Mouse (Mus musculus) hindbrain, postnatal 0 days (tissue): ENCODE data around the gene Cnpy1. TPM values are rescaled to one million over a fixed set of nuclear protein-coding genes. Genes with fewer than 3 reads are reported as not detected.
A peak's percentile ranks its signal among the peaks of the same experiment; 100 is the strongest.

Source experiments
- ATAC-seq: fragments of 200-750 bp; cut with Nextera tagmentation; 2 replicates; pipeline ENCODE4 v1.8.0; 2017; ENCODE audit warnings: mild to moderate bottlenecking, moderate TSS enrichment, moderate library complexity
- DNase-seq: peaks from one replicate; pipeline ENCODE4 v3.0.0-alpha.2; 2015; ENCODE audit warnings: low spot score
- H3K27ac ChIP-seq: fragments of 300-500 bp; sonication (generic); 2 replicates; pipeline ENCODE4 v1.5.1; 2014; ENCODE audit warnings: mild to moderate bottlenecking
- H3K27me3 ChIP-seq: fragments of 300-500 bp; sonication (generic); 2 replicates; pipeline ENCODE4 v1.6.1; 2014; ENCODE audit warnings: low read length, mixed read lengths; ENCODE audit not compliant: insufficient read depth
- H3K36me3 ChIP-seq: fragments of 300-500 bp; sonication (generic); 2 replicates; pipeline ENCODE4 v1.6.1; 2014; ENCODE audit warnings: low read length, mixed read lengths; ENCODE audit not compliant: insufficient read depth
- H3K4me1 ChIP-seq: fragments of 300-500 bp; sonication (generic); 2 replicates; pipeline ENCODE4 v1.6.1; 2014; ENCODE audit warnings: antibody characterized with exemption, low read length, mixed read lengths; ENCODE audit not compliant: insufficient read depth
- H3K4me2 ChIP-seq: fragments of 300-500 bp; sonication (generic); 2 replicates; pipeline ENCODE4 v1.6.1; 2014; ENCODE audit warnings: low read depth, mild to moderate bottlenecking, low read length, moderate library complexity, mixed read lengths
- H3K4me3 ChIP-seq: fragments of 300-500 bp; sonication (generic); 2 replicates; pipeline ENCODE4 v1.5.1; 2014; ENCODE audit warnings: low read length
- H3K9ac ChIP-seq: fragments of 300-500 bp; sonication (generic); replicated peaks from 2 replicates; pipeline ENCODE4 v1.6.1; 2014; ENCODE audit warnings: mild to moderate bottlenecking, low read length, moderate library complexity, mixed read lengths
- H3K9me3 ChIP-seq: fragments of 300-500 bp; sonication (generic); 2 replicates; pipeline ENCODE4 v1.6.1; 2016; ENCODE audit warnings: low read length, mixed read lengths
- CTCF ChIP-seq: IDR thresholded peaks from 2 replicates; pipeline ENCODE4 v1.5.1; 2016; ENCODE audit warnings: antibody characterized with exemption, control low read depth, low read depth
- WGBS: fragments of 180-500 bp; shearing (Covaris S2); extraction: QIAGEN DNeasy Blood & Tissue Kit; methylation state at CpG from one replicate; pipeline ENCODE4 v1.1.7; 2014; 5-methylcytosine and 5-hydroxymethylcytosine counted together
- polyA plus RNA-seq: library from polyadenylated mRNA; unstranded; fragments of >200 nt; fragmentation: Nextera tagmentation; extraction: Ambion mirVana; gene quantifications from 2 replicates; pipeline ENCODE4 v1.2.1, GENCODE M21; 2015
- total RNA-seq: library from RNA; depleted of rRNA; stranded (reverse); fragments of >200 nt; gene quantifications from 2 replicates; pipeline ENCODE4 v1.2.3, GENCODE M21; 2014

Cnpy1 gene
- total and polyA plus RNA-seq, 2 experiments from 2014 or later, result 31.7 to 45.6 TPM

GRCm38 (mm10) chr5:28161938-28162402 lies 83.6 kb downstream of the Cnpy1 start:
- Histone ChIP-seq H3K4me2 (peak overlapping the region; percentile 38), H3K9ac (no peak overlapping the region), H3K27ac (0 out of 2 replicates have a peak overlapping the region, but pooled peaks have one; percentile 38), H3K4me1 (peaks cover 11% of the 10 kb centered on the region; the same call in 1 of the 2 replicates), H3K36me3 (no peaks in the 10 kb centered on the region), H3K27me3 (peaks cover 40% of the 10 kb centered on the region), H3K4me3 (peak overlapping the region; percentile 6), H3K9me3 (no peaks in the 10 kb centered on the region)
- DNase-seq (peak; percentile 37), ATAC-seq (no peak)
- TF ChIP-seq CTCF, result no peak
- WGBS, result 1% methylated on average over 24 of the region's 24 CpGs

- Histone ChIP-seq H3K36me3 (no peaks in the 10 kb centered on the region), H3K4me3 (peak overlapping the region; percentile 6), H3K9ac (no peak overlapping the region), H3K4me1 (peaks cover 11% of the 10 kb centered on the region; the same call in 1 of the 2 replicates), H3K9me3 (no peaks in the 10 kb centered on the region), H3K27ac (no peak overlapping the region), H3K27me3 (peaks cover 45% of the 10 kb centered on the region), H3K4me2 (peak overlapping the region; percentile 38)
- DNase-seq (no peak), ATAC-seq (no peak)
- TF ChIP-seq CTCF, result no peak
- WGBS, result 8% methylated on average over 20 of the region's 20 CpGs
Measured at GRCm38 (mm10) chr5:28161383-28161937, 84.1 kb downstream of the Cnpy1 start.

GRCm38 (mm10) chr5:28159891-28160470 lies 85.6 kb downstream of the Cnpy1 start:
- Histone ChIP-seq H3K27ac (no peak overlapping the region), H3K27me3 (peaks cover 46% of the 10 kb centered on the region), H3K36me3 (no peaks in the 10 kb centered on the region), H3K4me2 (no peak overlapping the region), H3K4me1 (peaks cover 11% of the 10 kb centered on the region; the same call in 1 of the 2 replicates), H3K4me3 (no peak overlapping the region), H3K9ac (no peak overlapping the region), H3K9me3 (no peaks in the 10 kb centered on the region)
- no peak for TF ChIP-seq CTCF
- no peak for ATAC-seq
- WGBS, result 16% methylated on average over 8 of the region's 8 CpGs
- no peak for DNase-seq

GRCm38 (mm10) chr5:28159072-28159458 lies 86.5 kb downstream of the Cnpy1 start:
- Histone ChIP-seq H3K36me3 (no peaks in the 10 kb centered on the region), H3K9ac (no peak overlapping the region), H3K4me2 (peak overlapping the region; percentile 46), H3K27ac (no peak overlapping the region), H3K4me1 (peaks cover 11% of the 10 kb centered on the region; the same call in 1 of the 2 replicates), H3K9me3 (no peaks in the 10 kb centered on the region), H3K27me3 (peaks cover 50% of the 10 kb centered on the region), H3K4me3 (no peak overlapping the region)
- ATAC-seq, result peak; percentile 32; the same call in 1 of the 2 replicates
- DNase-seq, result no peak
- WGBS, result 8% methylated on average over 15 of the region's 15 CpGs
- no peak for TF ChIP-seq CTCF

GRCm38 (mm10) chr5:28158308-28159071 lies 87.1 kb downstream of the Cnpy1 start:
- Histone ChIP-seq H3K4me2 (peak overlapping the region; percentile 46), H3K9ac (no peak overlapping the region), H3K27me3 (peaks cover 50% of the 10 kb centered on the region), H3K9me3 (no peaks in the 10 kb centered on the region), H3K27ac (no peak overlapping the region), H3K36me3 (no peaks in the 10 kb centered on the region), H3K4me3 (peak overlapping the region; percentile 4), H3K4me1 (peaks cover 11% of the 10 kb centered on the region; the same call in 1 of the 2 replicates)
- DNase-seq (peak; percentile 58), ATAC-seq (peak; percentile 69)
- 2% methylated on average over 31 of the region's 31 CpGs for WGBS
- no peak for TF ChIP-seq CTCF

- Histone ChIP-seq H3K27me3 (peaks cover 50% of the 10 kb centered on the region), H3K9me3 (no peaks in the 10 kb centered on the region), H3K27ac (no peak overlapping the region), H3K9ac (no peak overlapping the region), H3K4me2 (peak overlapping the region; percentile 46), H3K4me1 (peaks cover 11% of the 10 kb centered on the region; the same call in 1 of the 2 replicates), H3K36me3 (no peaks in the 10 kb centered on the region), H3K4me3 (peak overlapping the region; percentile 4)
- no peak for ATAC-seq
- TF ChIP-seq CTCF, result no peak
- DNase-seq, result no peak
- 6% methylated on average over 17 of the region's 17 CpGs for WGBS
Measured at GRCm38 (mm10) chr5:28157781-28158180, 87.8 kb downstream of the Cnpy1 start.
